Mouse (Mus musculus) adrenal gland, postnatal 10 days (tissue): Measurements from ENCODE around the gene Gpc3. TPM values are rescaled to one million over a fixed set of nuclear protein-coding genes. Genes with fewer than 3 reads are reported as not detected.
"Not testable (repeated sequence)": the region's sequence is repeated elsewhere in the genome, so short reads cannot be mapped to it uniquely, and the experiment has no call there.

ENCODE experiments used
- DNase-seq: peaks from one replicate; pipeline ENCODE4 v3.0.0; 2021; ENCODE audit warnings: mixed read lengths
- microRNA-seq: library from miRNA; unstranded; fragments of <30 nt; microRNA quantifications from one replicate; pipeline ENCODE4 v1.2.0, GENCODE M21; 2021
- total RNA-seq, 2 experiments: library from RNA; stranded (reverse); gene quantifications; 2 replicates each; pipeline ENCODE4 v1.2.3; 2021

The Gpc3 gene
- total RNA-seq, 2 experiments from 2014 or later: 96.6 to 113 TPM

DNA sequence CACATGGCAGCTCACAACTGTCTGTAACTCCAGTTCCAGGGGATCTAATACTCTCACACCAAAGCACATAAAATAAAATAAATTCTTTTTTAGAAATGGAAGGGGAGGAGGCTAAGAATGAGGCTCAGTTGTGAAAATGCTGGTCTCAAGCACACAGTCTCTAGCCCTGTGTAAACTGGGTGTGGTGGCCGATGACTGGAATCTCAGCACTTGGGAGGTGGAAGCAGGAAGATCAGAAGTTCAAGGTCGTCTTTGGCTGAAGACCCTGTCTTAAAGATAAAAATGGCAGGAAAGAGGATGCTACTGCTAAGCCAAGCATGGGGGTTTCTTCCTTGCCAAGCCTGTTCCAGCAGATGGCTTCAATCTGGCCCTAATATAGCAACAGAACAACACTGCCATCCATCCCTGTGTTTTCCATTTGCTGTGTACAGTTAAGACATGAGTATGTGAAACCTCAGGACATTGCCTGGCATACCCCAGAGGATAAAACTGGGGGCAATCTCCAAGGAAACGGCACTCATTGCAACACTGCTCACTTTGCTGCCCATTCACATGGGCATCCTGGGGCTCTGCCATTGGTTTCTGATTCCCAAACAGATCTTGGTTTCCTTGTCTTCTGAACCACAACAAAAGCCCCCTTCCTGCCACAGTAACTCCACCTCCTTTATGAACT lies 334.9 kb downstream of the Gpc3 start:
- no peak for DNase-seq

DNA sequence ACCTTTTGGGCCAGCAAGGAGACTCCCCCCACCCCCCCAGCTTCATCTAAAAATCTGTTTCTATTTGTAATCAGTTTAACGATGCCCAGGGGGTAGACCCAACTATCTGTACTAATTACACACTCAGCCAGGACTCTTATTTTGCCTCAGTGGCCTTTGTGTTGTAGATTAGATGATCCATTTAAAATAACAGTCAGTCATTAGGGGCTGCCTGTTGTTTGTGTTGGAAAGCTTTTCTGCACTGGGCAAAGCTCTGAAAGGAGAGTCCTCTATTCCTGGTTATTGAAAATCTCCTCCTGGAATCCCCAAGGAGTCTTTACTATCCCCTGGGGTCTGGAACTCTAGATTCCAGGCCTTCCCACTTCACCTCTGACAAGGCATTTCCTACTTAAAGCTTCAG lies 336.2 kb downstream of the Gpc3 start:
- DNase-seq: no peak

DNA sequence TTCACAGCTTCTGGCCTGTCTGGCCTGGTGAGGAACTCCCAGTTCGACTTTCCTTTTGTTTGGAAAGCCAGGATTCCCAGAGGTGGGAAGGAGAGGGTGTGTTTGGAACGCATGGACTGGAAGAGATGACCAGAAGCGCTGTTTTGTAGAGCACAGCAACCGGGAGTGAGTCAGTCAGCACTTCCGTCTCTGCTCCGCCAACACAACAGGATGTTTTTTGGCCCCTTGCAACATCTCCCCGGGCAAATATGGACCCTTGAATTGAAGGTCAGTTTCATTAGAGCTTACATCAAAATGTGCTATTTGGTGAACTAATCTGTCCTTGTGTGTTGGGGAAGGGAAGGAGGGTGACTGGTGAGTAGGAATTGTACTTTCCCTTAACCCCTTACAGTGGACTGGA lies 340.7 kb downstream of the Gpc3 start:
- DNase-seq: no peak

GRCm38 (mm10) chrX:52261991-52262390 lies 351.8 kb downstream of the Gpc3 start:
- DNase-seq: peak; percentile 5

DNA sequence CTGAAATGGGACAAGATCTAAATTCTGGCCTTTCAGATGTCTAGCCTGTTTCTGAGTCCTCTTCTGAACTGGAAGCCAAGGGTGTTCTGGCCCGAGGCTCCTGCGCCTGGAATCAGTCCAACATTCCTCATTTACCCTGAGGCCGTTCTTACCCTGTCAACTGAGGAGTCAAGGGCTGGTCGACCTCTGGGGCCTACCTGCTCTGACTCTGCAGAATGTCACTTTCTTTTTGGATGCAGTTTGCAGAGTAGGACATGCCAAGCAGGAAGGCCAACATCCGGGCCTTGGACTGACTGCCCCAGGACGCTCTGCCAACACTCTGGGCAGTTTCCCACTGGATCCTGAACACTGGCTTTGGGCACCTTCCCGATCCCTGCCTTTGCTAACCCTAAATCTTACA lies 352.2 kb downstream of the Gpc3 start:
- peak; percentile 57 for DNase-seq

GRCm38 (mm10) chrX:52259771-52260170 lies 354.0 kb downstream of the Gpc3 start:
- DNase-seq: not testable (repeated sequence)

GRCm38 (mm10) chrX:52254526-52254925 lies 359.2 kb downstream of the Gpc3 start:
- no peak for DNase-seq

GRCm38 (mm10) chrX:52245694-52246297 lies 368.0 kb downstream of the Gpc3 start:
- no peak for DNase-seq

DNA sequence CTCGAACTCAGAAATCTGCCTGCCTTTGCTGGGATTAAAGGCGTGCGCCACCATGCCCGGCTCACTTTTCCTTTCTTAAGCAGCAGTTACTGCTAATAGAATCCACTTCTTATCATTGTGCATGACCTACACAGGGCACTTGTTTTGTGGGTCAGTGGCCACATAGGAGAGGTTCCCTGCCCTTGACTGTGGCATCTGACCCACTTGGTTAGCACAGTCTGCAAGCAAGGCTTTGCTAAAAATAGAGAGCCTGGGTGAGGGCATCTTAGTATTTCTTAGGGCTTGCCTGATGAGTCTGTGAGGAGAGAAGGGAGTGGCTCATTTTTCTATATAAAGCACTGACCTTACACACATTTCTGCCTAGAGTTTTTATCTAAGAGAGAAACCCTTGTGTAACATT lies 376.3 kb downstream of the Gpc3 start:
- peak; percentile 18 for DNase-seq

GRCm38 (mm10) chrX:52231984-52232383 lies 381.8 kb downstream of the Gpc3 start:
- no peak for DNase-seq

- no peak for DNase-seq
These were observed 383.0 kb downstream of the Gpc3 start for GRCm38 (mm10) chrX:52230711-52231110.

Small RNA genes within 50 kb of the gene (microRNA-seq; reads per million reads assigned to microRNA genes)
- gene Mir6384 (not detected), gene Mir717 (not detected)

Other genes with a start within 250 kb of the Gpc3 start
- 10 to 100 TPM; 11.4 to 11.6 TPM for gene Ccdc160, start 177.2 kb upstream of the Gpc3 start, total RNA-seq